Mouse (Mus musculus) stomach, postnatal 0 days (tissue): ENCODE results near the gene Astn2.

Experiments used
- CTCF ChIP-seq: IDR thresholded peaks from 2 replicates; pipeline ENCODE4 v1.5.1; 2016; ENCODE audit warnings: antibody characterized with exemption, low read depth, mild to moderate bottlenecking, moderate library complexity
- EP300 ChIP-seq: optimal IDR thresholded peaks from 2 replicates; pipeline ENCODE3; 2016; ENCODE audit warnings: antibody characterized with exemption

DNA sequence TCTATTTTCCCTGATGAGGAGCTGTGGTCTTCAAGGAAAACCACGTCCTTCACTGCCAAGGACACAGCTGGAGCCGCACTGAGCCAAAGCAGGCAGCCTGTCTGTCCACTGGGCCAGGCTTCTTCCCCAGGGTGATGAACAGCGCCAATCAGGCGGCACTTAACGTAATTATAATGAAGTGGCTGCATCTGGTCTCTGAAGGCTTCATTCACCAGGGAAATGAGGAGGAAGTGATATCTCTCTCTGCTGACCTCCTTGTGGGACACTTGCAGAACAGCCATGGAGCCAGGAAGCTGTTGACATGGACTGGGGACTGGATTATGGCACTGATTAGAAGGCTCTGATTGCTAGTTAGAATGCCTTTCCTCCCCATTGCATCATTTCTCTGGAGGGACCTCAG, 232.8 kb downstream of the Astn2 start:
- TF ChIP-seq CTCF (no peak), EP300 (no peak)
